Mouse (Mus musculus) stomach, postnatal 0 days (tissue): Measurements from ENCODE around the gene Eef2.

Source experiments
- CTCF ChIP-seq: IDR thresholded peaks from 2 replicates; pipeline ENCODE4 v1.5.1; 2016; ENCODE audit warnings: antibody characterized with exemption, low read depth, mild to moderate bottlenecking, moderate library complexity
- EP300 ChIP-seq: optimal IDR thresholded peaks from 2 replicates; pipeline ENCODE3; 2016; ENCODE audit warnings: antibody characterized with exemption

- TF ChIP-seq CTCF (no peak), EP300 (no peak)
These were observed 430 bp upstream of the Eef2 start for GRCm38 (mm10) chr10:81175936-81176465.
